Mouse (Mus musculus): Measurements from ENCODE around the gene Slc25a26. TPM values are rescaled to one million over a fixed set of nuclear protein-coding genes. Genes with fewer than 3 reads are reported as not detected.
A peak's percentile ranks its signal among the peaks of the same experiment; 100 is the strongest.

Gene Slc25a26
- polyA plus RNA-seq, 1 experiment from 2014 or later: 9.3 TPM

- DNase-seq (ENCODE audit: low spot score): no peak
- no peaks in the 10 kb centered on the region for H3K27me3 ChIP-seq (ENCODE audit: control insufficient read depth, insufficient read depth, low read length)
- H3K4me2 ChIP-seq (replicated peaks; ENCODE audit: low read depth, low read length): no peak overlapping the region
These were observed 18.0 kb downstream of the Slc25a26 start for GRCm38 (mm10) chr6:94518171-94518570.

GRCm38 (mm10) chr6:94524335-94524734 lies 24.2 kb downstream of the Slc25a26 start:
- WGBS: 39% methylated on average over 2 of the region's 2 CpGs
- DNase-seq (ENCODE audit: low spot score) (peak; percentile 72), ATAC-seq (ENCODE audit: low FRiP score) (no peak)

More at GRCm38 (mm10) chr6:94518171-94518570, 18.0 kb downstream of the Slc25a26 start:
- WGBS: 89% methylated on average over 6 of the region's 6 CpGs
- Histone ChIP-seq H3K9me3 (ENCODE audit: control insufficient read depth, low read length) (no peaks in the 10 kb centered on the region), H3K36me3 (ENCODE audit: control insufficient read depth, insufficient read depth, low read length) (no peaks in the 10 kb centered on the region), H3K4me3 (ENCODE audit: low read depth, low read length) (no peak overlapping the region), H3K4me1 (replicated peaks; ENCODE audit: control insufficient read depth, insufficient read depth, low read length) (no peaks in the 10 kb centered on the region), H3K27ac (ENCODE audit: low read depth, low read length) (no peak overlapping the region), H3K9ac (ENCODE audit: low read depth, low read length) (no peak overlapping the region)
- no peak for ATAC-seq (ENCODE audit: low FRiP score)

GRCm38 (mm10) chr6:94530756-94531155 lies 30.6 kb downstream of the Slc25a26 start:
- Histone ChIP-seq H3K4me2 (replicated peaks; ENCODE audit: low read depth, low read length) (no peak overlapping the region), H3K4me3 (ENCODE audit: low read depth, low read length) (no peak overlapping the region), H3K36me3 (ENCODE audit: control insufficient read depth, insufficient read depth, low read length) (no peaks in the 10 kb centered on the region), H3K4me1 (replicated peaks; ENCODE audit: control insufficient read depth, insufficient read depth, low read length) (no peaks in the 10 kb centered on the region), H3K27me3 (ENCODE audit: control insufficient read depth, insufficient read depth, low read length) (no peaks in the 10 kb centered on the region), H3K9me3 (ENCODE audit: control insufficient read depth, low read length) (no peaks in the 10 kb centered on the region), H3K27ac (ENCODE audit: low read depth, low read length) (no peak overlapping the region), H3K9ac (ENCODE audit: low read depth, low read length) (no peak overlapping the region)
- ATAC-seq (ENCODE audit: low FRiP score): no peak
- WGBS: 92% methylated on average over 7 of the region's 7 CpGs
- no peak for DNase-seq (ENCODE audit: low spot score)

More at GRCm38 (mm10) chr6:94524335-94524734, 24.2 kb downstream of the Slc25a26 start:
- H3K9ac ChIP-seq (ENCODE audit: low read depth, low read length): no peak overlapping the region
- no peaks in the 10 kb centered on the region for H3K9me3 ChIP-seq (ENCODE audit: control insufficient read depth, low read length)
- H3K27ac ChIP-seq (ENCODE audit: low read depth, low read length): no peak overlapping the region
- no peaks in the 10 kb centered on the region for H3K27me3 ChIP-seq (ENCODE audit: control insufficient read depth, insufficient read depth, low read length)
- H3K36me3 ChIP-seq (ENCODE audit: control insufficient read depth, insufficient read depth, low read length): no peaks in the 10 kb centered on the region
- H3K4me2 ChIP-seq (replicated peaks; ENCODE audit: low read depth, low read length): no peak overlapping the region
- H3K4me1 ChIP-seq (replicated peaks; ENCODE audit: control insufficient read depth, insufficient read depth, low read length): no peaks in the 10 kb centered on the region
- H3K4me3 ChIP-seq (ENCODE audit: low read depth, low read length): no peak overlapping the region

- Histone ChIP-seq H3K9me3 (ENCODE audit: control insufficient read depth, low read length) (no peaks in the 10 kb centered on the region), H3K9ac (ENCODE audit: low read depth, low read length) (no peak overlapping the region), H3K4me2 (replicated peaks; ENCODE audit: low read depth, low read length) (no peak overlapping the region), H3K27me3 (ENCODE audit: control insufficient read depth, insufficient read depth, low read length) (no peaks in the 10 kb centered on the region), H3K27ac (ENCODE audit: low read depth, low read length) (no peak overlapping the region), H3K36me3 (ENCODE audit: control insufficient read depth, insufficient read depth, low read length) (no peaks in the 10 kb centered on the region), H3K4me3 (ENCODE audit: low read depth, low read length) (no peak overlapping the region), H3K4me1 (replicated peaks; ENCODE audit: control insufficient read depth, insufficient read depth, low read length) (no peaks in the 10 kb centered on the region)
- 88% methylated on average over 4 of the region's 4 CpGs for WGBS
- DNase-seq (ENCODE audit: low spot score) (no peak), ATAC-seq (ENCODE audit: low FRiP score) (no peak)
These were observed 32.0 kb downstream of the Slc25a26 start for GRCm38 (mm10) chr6:94532086-94532485.

- no peaks in the 10 kb centered on the region for H3K9me3 ChIP-seq (ENCODE audit: control insufficient read depth, low read length)
- no peaks in the 10 kb centered on the region for H3K36me3 ChIP-seq (ENCODE audit: control insufficient read depth, insufficient read depth, low read length)
- H3K4me2 ChIP-seq (replicated peaks; ENCODE audit: low read depth, low read length): no peak overlapping the region
- DNase-seq (ENCODE audit: low spot score): no peak
- no peak overlapping the region for H3K4me3 ChIP-seq (ENCODE audit: low read depth, low read length)
- H3K27me3 ChIP-seq (ENCODE audit: control insufficient read depth, insufficient read depth, low read length): no peaks in the 10 kb centered on the region
- 73% methylated on average over 8 of the region's 8 CpGs for WGBS
- no peaks in the 10 kb centered on the region for H3K4me1 ChIP-seq (replicated peaks; ENCODE audit: control insufficient read depth, insufficient read depth, low read length)
- no peak overlapping the region for H3K27ac ChIP-seq (ENCODE audit: low read depth, low read length)
- H3K9ac ChIP-seq (ENCODE audit: low read depth, low read length): no peak overlapping the region
- ATAC-seq (ENCODE audit: low FRiP score): no peak
These were observed 36.3 kb downstream of the Slc25a26 start for GRCm38 (mm10) chr6:94536478-94536877.

GRCm38 (mm10) chr6:94537652-94538051 lies 37.5 kb downstream of the Slc25a26 start:
- 97% methylated on average over 1 of the region's 1 CpGs for WGBS
- no peak overlapping the region for H3K4me3 ChIP-seq (ENCODE audit: low read depth, low read length)
- no peaks in the 10 kb centered on the region for H3K9me3 ChIP-seq (ENCODE audit: control insufficient read depth, low read length)
- no peak overlapping the region for H3K4me2 ChIP-seq (replicated peaks; ENCODE audit: low read depth, low read length)
- no peak overlapping the region for H3K9ac ChIP-seq (ENCODE audit: low read depth, low read length)
- ATAC-seq (ENCODE audit: low FRiP score) (no peak), DNase-seq (ENCODE audit: low spot score) (no peak)
- H3K36me3 ChIP-seq (ENCODE audit: control insufficient read depth, insufficient read depth, low read length): no peaks in the 10 kb centered on the region
- H3K27me3 ChIP-seq (ENCODE audit: control insufficient read depth, insufficient read depth, low read length): no peaks in the 10 kb centered on the region
- no peaks in the 10 kb centered on the region for H3K4me1 ChIP-seq (replicated peaks; ENCODE audit: control insufficient read depth, insufficient read depth, low read length)
- no peak overlapping the region for H3K27ac ChIP-seq (ENCODE audit: low read depth, low read length)

GRCm38 (mm10) chr6:94540090-94540489 lies 40.0 kb downstream of the Slc25a26 start:
- H3K9ac ChIP-seq (ENCODE audit: low read depth, low read length): no peak overlapping the region
- H3K4me2 ChIP-seq (replicated peaks; ENCODE audit: low read depth, low read length): no peak overlapping the region
- no peak overlapping the region for H3K27ac ChIP-seq (ENCODE audit: low read depth, low read length)
- no peak overlapping the region for H3K4me3 ChIP-seq (ENCODE audit: low read depth, low read length)
- no peaks in the 10 kb centered on the region for H3K4me1 ChIP-seq (replicated peaks; ENCODE audit: control insufficient read depth, insufficient read depth, low read length)
- H3K27me3 ChIP-seq (ENCODE audit: control insufficient read depth, insufficient read depth, low read length): no peaks in the 10 kb centered on the region
- 62% methylated on average over 3 of the region's 3 CpGs for WGBS
- ATAC-seq (ENCODE audit: low FRiP score) (no peak), DNase-seq (ENCODE audit: low spot score) (no peak)
- no peaks in the 10 kb centered on the region for H3K9me3 ChIP-seq (ENCODE audit: control insufficient read depth, low read length)
- no peaks in the 10 kb centered on the region for H3K36me3 ChIP-seq (ENCODE audit: control insufficient read depth, insufficient read depth, low read length)

- Histone ChIP-seq H3K4me3 (ENCODE audit: low read depth, low read length) (no peak overlapping the region), H3K27me3 (ENCODE audit: control insufficient read depth, insufficient read depth, low read length) (no peaks in the 10 kb centered on the region), H3K27ac (ENCODE audit: low read depth, low read length) (no peak overlapping the region), H3K4me1 (replicated peaks; ENCODE audit: control insufficient read depth, insufficient read depth, low read length) (no peaks in the 10 kb centered on the region), H3K4me2 (replicated peaks; ENCODE audit: low read depth, low read length) (no peak overlapping the region), H3K9me3 (ENCODE audit: control insufficient read depth, low read length) (no peaks in the 10 kb centered on the region), H3K9ac (ENCODE audit: low read depth, low read length) (no peak overlapping the region), H3K36me3 (ENCODE audit: control insufficient read depth, insufficient read depth, low read length) (no peaks in the 10 kb centered on the region)
- ATAC-seq (ENCODE audit: low FRiP score): no peak
- WGBS: 40% methylated on average over 4 of the region's 4 CpGs
- DNase-seq (ENCODE audit: low spot score): no peak
These were observed 40.5 kb downstream of the Slc25a26 start for GRCm38 (mm10) chr6:94540615-94541014.

GRCm38 (mm10) chr6:94541133-94541532 lies 41.0 kb downstream of the Slc25a26 start:
- no peak for DNase-seq (ENCODE audit: low spot score)
- no peak overlapping the region for H3K4me3 ChIP-seq (ENCODE audit: low read depth, low read length)
- no peaks in the 10 kb centered on the region for H3K4me1 ChIP-seq (replicated peaks; ENCODE audit: control insufficient read depth, insufficient read depth, low read length)
- no peak overlapping the region for H3K4me2 ChIP-seq (replicated peaks; ENCODE audit: low read depth, low read length)
- no peak for ATAC-seq (ENCODE audit: low FRiP score)
- no peaks in the 10 kb centered on the region for H3K9me3 ChIP-seq (ENCODE audit: control insufficient read depth, low read length)
- no peaks in the 10 kb centered on the region for H3K36me3 ChIP-seq (ENCODE audit: control insufficient read depth, insufficient read depth, low read length)
- no peak overlapping the region for H3K9ac ChIP-seq (ENCODE audit: low read depth, low read length)
- no peak overlapping the region for H3K27ac ChIP-seq (ENCODE audit: low read depth, low read length)
- no peaks in the 10 kb centered on the region for H3K27me3 ChIP-seq (ENCODE audit: control insufficient read depth, insufficient read depth, low read length)
- WGBS: 39% methylated on average over 6 of the region's 6 CpGs

All from hindbrain, embryonic 11.5 days (tissue).